9 mouse cellular contexts compared by ENCODE assay signal in the genomic region with DNA sequence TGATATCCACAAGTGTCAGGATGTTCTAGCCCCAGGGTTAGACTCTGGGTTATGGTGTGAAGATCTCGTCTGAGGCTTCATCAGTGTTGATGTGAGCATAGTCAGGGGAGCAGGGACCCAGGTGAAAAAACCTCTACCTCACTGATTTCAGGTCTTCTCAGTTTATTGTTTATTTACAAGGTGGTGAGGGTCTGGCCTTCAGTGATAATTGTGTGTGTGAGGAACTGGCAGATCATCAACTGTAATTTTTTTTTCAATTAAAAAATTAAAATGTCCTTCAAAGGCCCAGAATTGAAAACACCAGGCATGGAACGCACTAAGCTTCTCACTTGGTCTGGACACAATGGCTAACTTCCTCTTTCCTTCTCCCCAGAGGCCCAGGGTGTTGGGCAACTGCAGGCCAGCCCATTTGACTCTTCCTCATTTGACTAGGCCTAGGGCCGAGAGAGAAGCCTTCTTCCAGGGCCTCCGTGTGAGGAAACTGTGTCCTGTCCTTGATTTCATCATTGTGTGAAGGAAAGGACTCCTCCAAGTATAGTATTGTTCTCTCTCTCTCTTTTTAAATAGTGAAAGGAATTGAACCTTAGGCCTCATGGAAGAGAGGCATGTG.
DNase-seq lines count a peak whose midpoint lies in the region; ATAC-seq and TF ChIP-seq lines count a peak whose summit lies in the region.
"Had no signal": no experiment of that assay in that cellular context is flagged by ENCODE, and none has a peak within 500 bp of the region (broad histone marks: within the 10 kb centered on the region; RNA-seq: fewer than 3 reads in every experiment).

No protein-coding gene starts in this region.

- peak; percentile 60; the same call in 1 of the 2 replicates for TF ChIP-seq EP300 in heart, adult 2 months (IDR thresholded peaks at IDR 0.05; ENCODE audit: insufficient read depth, low read depth, low read length)
- TF ChIP-seq EP300 in MEL (IDR thresholded peaks at IDR 0.05; ENCODE audit: low read depth in 1 of 2, low read length in 2 of 2), result no peak

- ATAC-seq in heart, embryonic 12.5 days (ENCODE audit: insufficient number of reproducible peaks, low FRiP score), result no peak
- no peak for ATAC-seq in cerebellum, adult (ENCODE audit: insufficient number of reproducible peaks, low FRiP score, low TSS enrichment)

- peak overlapping the region; percentile 67 for H3K27ac ChIP-seq in heart, adult 2 months
- no peak overlapping the region for H3K27ac ChIP-seq in heart, embryonic 12.5 days (ENCODE audit: poor library complexity, severe bottlenecking)
- no peak overlapping the region for H3K27ac ChIP-seq in MEL (ENCODE audit: control insufficient read depth, low read depth, low read length)
- H3K27ac ChIP-seq: midbrain, embryonic 12.5 days had no signal

- intact Hi-C loops in heart, adult 2 months (cut with DNase I), result loop anchor here (1.0 kb wide), 1 partner anchor 28 kb away; no protein-coding TSS in a partner anchor
- intact Hi-C loops in gastrocnemius, postnatal 36 days (cut with DNase I), result no loop called here

- H3K9ac ChIP-seq in heart, adult 2 months (ENCODE audit: low read depth, low read length), result no peak overlapping the region
- no peak overlapping the region for H3K9ac ChIP-seq in heart, embryonic 12.5 days
- H3K9ac ChIP-seq in MEL (ENCODE audit: control insufficient read depth, low read depth, low read length, poor library complexity, severe bottlenecking), result no peak overlapping the region
- H3K9ac ChIP-seq: midbrain, embryonic 12.5 days had no signal

- 50% methylated on average over 4 of the region's 4 CpGs for WGBS in heart, adult 2 months
- WGBS in heart, embryonic 12.5 days, result 75% methylated on average over 4 of the region's 4 CpGs

- H3K27me3 ChIP-seq in heart, adult 2 months (ENCODE audit: control insufficient read depth, insufficient read depth, low read length), result no peaks in the 10 kb centered on the region
- no peaks in the 10 kb centered on the region for H3K27me3 ChIP-seq in heart, embryonic 12.5 days (replicated peaks)
- no peaks in the 10 kb centered on the region for H3K27me3 ChIP-seq in MEL (ENCODE audit: control insufficient read depth in 1 of 2, insufficient read depth in 2 of 2, low read length in 2 of 2)
- H3K27me3 ChIP-seq: midbrain, embryonic 12.5 days had no signal

- H3K36me3 ChIP-seq in heart, adult 2 months (ENCODE audit: control insufficient read depth, insufficient read depth, low read length), result peaks cover 7% of the 10 kb centered on the region; the same call in 1 of the 2 replicates
- no peaks in the 10 kb centered on the region for H3K36me3 ChIP-seq in heart, embryonic 12.5 days
- H3K36me3 ChIP-seq in MEL (ENCODE audit: control insufficient read depth in 1 of 2, insufficient read depth in 2 of 2, low read length in 2 of 2), result no peaks in the 10 kb centered on the region
- H3K36me3 ChIP-seq: midbrain, embryonic 12.5 days had no signal

- no peak overlapping the region for H3K4me3 ChIP-seq in heart, adult 2 months
- no peak overlapping the region for H3K4me3 ChIP-seq in heart, embryonic 12.5 days
- H3K4me3 ChIP-seq in MEL (ENCODE audit: control insufficient read depth in 1 of 2, insufficient read depth in 1 of 2, low read depth in 2 of 2, low read length in 2 of 2), result no peak overlapping the region
- H3K4me3 ChIP-seq: midbrain, embryonic 12.5 days had no signal

- TF ChIP-seq CTCF in heart, adult 2 months (IDR thresholded peaks at IDR 0.05), result no peak
- TF ChIP-seq CTCF in MEL (IDR thresholded peaks at IDR 0.05 in 2 of 3, conservative IDR thresholded peaks at IDR 0.05 in 1 of 3; ENCODE audit: control insufficient read depth in 1 of 3, insufficient read depth in 1 of 3, low read depth in 2 of 3, low read length in 3 of 3, poor library complexity in 1 of 3, severe bottlenecking in 1 of 3), result no peak

- peak; percentile 67 to 82 for DNase-seq in heart, adult 2 months
- DNase-seq in MEL (ENCODE audit: low read depth, low spot score), result peak; percentile 6
- peak; percentile 26 to 36 for DNase-seq in gastrocnemius, postnatal 36 days
- DNase-seq in lung, postnatal 25 days (ENCODE audit: low spot score), result peak; percentile 61
- DNase-seq in embryo, embryonic 9.5 days (ENCODE audit: extremely low spot score), result no peak
- no peak for DNase-seq in right cerebral cortex, adult 2 months (ENCODE audit: low spot score in 2 of 2)

- peaks cover 6% of the 10 kb centered on the region for H3K4me1 ChIP-seq in heart, adult 2 months (ENCODE audit: control insufficient read depth, insufficient read depth, low read length)
- H3K4me1 ChIP-seq in heart, embryonic 12.5 days (replicated peaks), result 0 out of 2 replicates have a peak, but pooled peaks cover 6% of the 10 kb centered on the region
- no peaks in the 10 kb centered on the region for H3K4me1 ChIP-seq in MEL (ENCODE audit: control insufficient read depth in 1 of 2, insufficient read depth in 2 of 2, low read length in 2 of 2)
- H3K4me1 ChIP-seq: midbrain, embryonic 12.5 days had no signal

- no peaks in the 10 kb centered on the region for H3K79me2 ChIP-seq in heart, adult 2 months (replicated peaks; ENCODE audit: control insufficient read depth, insufficient read depth, low read length)
- no peaks in the 10 kb centered on the region for H3K79me2 ChIP-seq in MEL (ENCODE audit: control insufficient read depth, insufficient read depth, low read length, poor library complexity)

- TF ChIP-seq POLR2A in heart, adult 2 months (IDR thresholded peaks at IDR 0.05; ENCODE audit: insufficient read depth, low read depth, low read length), result no peak
- no peak for TF ChIP-seq POLR2A in MEL (IDR thresholded peaks at IDR 0.05; ENCODE audit: control insufficient read depth in 1 of 2, insufficient read depth in 1 of 2, low read depth in 1 of 2, low read length in 2 of 2, poor library complexity in 1 of 2)

- no peaks in the 10 kb centered on the region for H3K9me3 ChIP-seq in heart, embryonic 12.5 days (replicated peaks)
- no peaks in the 10 kb centered on the region for H3K9me3 ChIP-seq in MEL (replicated peaks; ENCODE audit: insufficient read depth, low read length)
- H3K9me3 ChIP-seq: midbrain, embryonic 12.5 days had no signal

- H3K4me2 ChIP-seq in heart, embryonic 12.5 days, result no peak overlapping the region
- H3K4me2 ChIP-seq: midbrain, embryonic 12.5 days had no signal

- TF ChIP-seq RAD21 in MEL (IDR thresholded peaks at IDR 0.05; ENCODE audit: low read depth, low read length), result no peak

TF ChIP-seq in MEL, 35 proteins besides CTCF, POLR2A, EP300 and RAD21:
- TF ChIP-seq SIN3A (IDR thresholded peaks at IDR 0.05; ENCODE audit: low read length), result no peak
- TF ChIP-seq USF1 (IDR thresholded peaks at IDR 0.05; ENCODE audit: low read depth, low read length), result no peak
- TF ChIP-seq POLR2AphosphoS2 (IDR thresholded peaks at IDR 0.05; ENCODE audit: low read length), result no peak
- TF ChIP-seq GATA1 (IDR thresholded peaks at IDR 0.05; ENCODE audit: low read depth, low read length), result no peak

Comparison
In these comparisons a context has a peak if more than half of its experiments do, and no peak if none do; other contexts are left out.
1. DNase-seq: peak in heart, adult 2 months (2 of 2), MEL (single experiment), gastrocnemius, postnatal 36 days (2 of 2) and lung, postnatal 25 days (single experiment); none in embryo, embryonic 9.5 days (single experiment) and right cerebral cortex, adult 2 months (0 of 2).